Mouse (Mus musculus): ENCODE results near the gene Heg1.

Heg1 gene

GRCm38 (mm10) chr16:33770778-33771454 lies 86.7 kb downstream of the Heg1 start:
- in situ Hi-C loops (cut with MboI), result no loop called here

GRCm38 (mm10) chr16:33772809-33773208 lies 88.6 kb downstream of the Heg1 start:
- in situ Hi-C loops (cut with MboI), result no loop called here

GRCm38 (mm10) chr16:33774972-33775371 lies 90.8 kb downstream of the Heg1 start:
- in situ Hi-C loops (cut with MboI), result no loop called here

- in situ Hi-C loops (cut with MboI), result no loop called here
Observed at GRCm38 (mm10) chr16:33775733-33776335, 91.7 kb downstream of the Heg1 start.

- in situ Hi-C loops (cut with MboI), result no loop called here
Observed at GRCm38 (mm10) chr16:33776766-33777529, 92.8 kb downstream of the Heg1 start.

GRCm38 (mm10) chr16:33777607-33778006 lies 93.4 kb downstream of the Heg1 start:
- in situ Hi-C loops (cut with MboI), result no loop called here

GRCm38 (mm10) chr16:33781789-33782728 lies 97.9 kb downstream of the Heg1 start:
- in situ Hi-C loops (cut with MboI), result no loop called here

GRCm38 (mm10) chr16:33782729-33783091 lies 98.5 kb downstream of the Heg1 start:
- in situ Hi-C loops (cut with MboI), result no loop called here

DNA sequence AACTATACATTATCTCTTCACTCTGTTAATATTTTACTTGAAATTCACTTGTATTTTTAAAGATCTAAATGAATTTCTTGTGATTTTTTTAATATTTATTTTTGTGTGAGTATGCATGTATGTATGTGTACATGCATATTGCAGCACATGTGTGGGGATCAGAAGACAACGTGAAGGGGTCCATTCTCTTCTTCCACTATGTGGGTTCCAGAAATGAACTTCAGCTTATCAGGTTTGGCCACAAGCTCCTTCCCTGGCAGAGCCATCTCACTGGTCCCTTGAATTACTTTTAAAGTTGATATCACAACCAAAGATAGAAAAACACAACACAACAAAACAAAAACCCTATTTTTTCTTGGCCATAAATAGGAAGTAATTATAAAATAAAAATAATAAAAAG lies 100.4 kb downstream of the Heg1 start:
- in situ Hi-C loops (cut with MboI), result no loop called here

GRCm38 (mm10) chr16:33785092-33785704 lies 101.0 kb downstream of the Heg1 start:
- in situ Hi-C loops (cut with MboI), result no loop called here

DNA sequence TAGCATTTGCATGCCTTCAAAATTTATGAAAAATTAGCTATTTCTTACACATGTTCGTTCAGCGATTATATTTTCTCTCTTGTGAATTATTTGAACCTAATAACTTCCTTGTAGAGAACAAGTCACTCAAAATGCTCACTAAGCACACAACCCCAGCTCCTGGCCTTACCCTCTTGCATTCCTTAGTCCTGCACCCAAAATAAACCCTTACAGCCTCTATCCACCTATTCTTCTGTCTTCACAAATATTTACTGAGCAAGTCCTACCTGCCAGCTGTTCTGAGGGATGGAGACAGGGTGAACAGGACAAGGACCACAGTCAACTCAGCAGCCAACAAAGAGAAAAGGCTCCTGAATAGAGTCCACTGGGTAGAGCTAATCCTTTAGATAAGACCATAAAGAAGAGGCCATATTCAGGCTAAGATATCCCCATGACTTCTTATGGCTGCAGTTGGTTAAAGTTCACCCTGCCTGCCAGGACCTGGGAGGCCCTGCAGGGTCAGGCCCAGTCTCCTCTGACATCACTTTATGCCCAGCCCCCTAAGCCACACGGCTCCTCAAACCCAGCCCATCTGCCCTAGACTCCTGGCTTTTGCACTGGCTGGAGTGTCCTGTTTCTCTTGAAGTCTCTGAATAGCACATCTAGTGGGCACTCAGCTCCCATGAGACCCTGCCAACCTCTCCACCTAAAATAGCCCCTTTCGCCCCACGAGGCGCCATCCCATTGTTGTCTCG lies 102.7 kb downstream of the Heg1 start:
- in situ Hi-C loops (cut with MboI), result no loop called here

DNA sequence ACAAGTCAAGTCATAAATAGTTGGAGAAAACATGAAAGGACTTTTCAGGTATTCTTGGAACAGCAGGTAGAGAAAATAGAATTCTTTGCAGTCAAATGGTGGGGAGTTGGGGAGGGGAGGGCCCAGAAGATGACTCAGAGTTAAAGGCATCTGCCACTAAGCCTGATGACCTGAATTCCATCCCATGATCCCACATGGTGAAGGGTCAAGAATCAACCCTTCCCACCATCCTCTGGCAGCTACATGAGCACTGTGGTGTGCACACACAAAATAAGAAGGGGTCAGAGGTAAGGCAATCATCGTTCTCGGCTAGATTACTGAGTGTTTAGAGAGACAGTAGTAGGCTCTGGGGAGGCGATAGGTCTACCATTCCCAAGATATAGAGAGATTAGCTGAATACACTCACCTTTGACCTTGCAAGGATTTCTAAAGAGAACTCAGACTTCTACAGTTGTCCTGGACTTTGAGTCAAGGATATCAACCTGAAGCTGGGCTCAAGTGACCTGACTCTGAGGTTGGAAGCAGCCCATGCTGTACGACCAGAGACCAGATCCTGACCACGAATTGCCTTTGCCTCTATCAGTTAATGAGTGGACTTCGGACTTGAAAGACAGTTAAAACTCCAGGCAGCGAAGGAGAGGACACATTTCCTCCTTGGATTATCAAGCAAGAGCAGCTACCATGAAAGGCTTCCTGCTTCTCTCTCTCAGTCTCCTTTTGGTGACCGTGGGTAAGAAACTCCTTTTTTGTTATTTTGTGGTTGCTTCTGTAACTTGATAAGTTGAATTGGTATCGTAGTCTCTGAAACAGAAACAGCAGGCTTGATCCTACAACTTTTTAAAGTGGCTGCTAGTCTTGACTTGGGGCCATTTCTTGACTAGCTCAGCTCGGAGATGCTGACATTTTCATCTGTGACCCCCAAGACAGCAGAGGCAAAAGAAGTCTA lies 109.9 kb downstream of the Heg1 start, which contains the start of gene Muc13:
Muc13 (plus strand) TSS at position 192 of the 946 bp plus-strand sequence.
- in situ Hi-C loops (cut with MboI), result no loop called here

DNA sequence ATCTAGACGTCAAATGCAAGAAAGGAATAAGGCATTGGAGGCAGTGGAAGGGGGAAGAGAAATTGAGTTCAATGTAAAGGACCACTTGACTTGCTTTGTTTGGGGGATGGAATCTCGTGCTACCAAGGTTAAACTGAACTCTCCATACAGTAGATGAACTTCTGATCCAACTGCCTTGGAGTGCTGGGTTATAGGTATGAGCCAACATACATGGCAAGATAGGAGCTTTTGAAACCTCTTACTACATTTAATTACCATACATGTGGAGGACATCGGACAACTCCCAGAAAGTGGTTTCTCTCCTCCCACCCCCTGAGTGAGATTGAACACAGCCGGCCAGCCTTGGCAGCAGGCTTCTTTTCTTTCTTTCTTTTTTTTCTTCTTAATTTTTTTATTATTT lies 110.9 kb downstream of the Heg1 start:
- in situ Hi-C loops (cut with MboI), result no loop called here

DNA sequence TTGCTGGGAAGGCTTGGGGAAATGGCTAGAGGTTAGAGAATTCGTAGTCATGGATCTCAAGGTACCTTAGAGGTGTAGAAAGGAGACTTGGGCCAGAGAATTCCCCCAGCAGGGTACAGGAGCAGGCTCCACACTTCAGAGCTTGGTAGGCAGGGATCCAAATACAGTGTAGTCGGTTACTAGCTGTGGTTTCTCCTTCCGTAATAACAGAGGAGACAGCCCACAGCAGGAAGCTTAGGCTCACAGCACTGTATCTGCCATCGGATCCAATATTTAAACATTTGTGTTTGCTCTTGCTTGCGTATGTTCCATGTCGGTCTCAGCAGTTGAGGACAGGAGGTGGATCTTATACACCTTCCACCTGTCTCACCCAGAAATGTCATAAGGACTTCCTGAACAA lies 111.7 kb downstream of the Heg1 start:
- in situ Hi-C loops (cut with MboI), result no loop called here

GRCm38 (mm10) chr16:33796756-33797155 lies 112.6 kb downstream of the Heg1 start:
- in situ Hi-C loops (cut with MboI), result no loop called here

GRCm38 (mm10) chr16:33797860-33798259 lies 113.7 kb downstream of the Heg1 start:
- in situ Hi-C loops (cut with MboI), result no loop called here

GRCm38 (mm10) chr16:33810002-33810401 lies 125.8 kb downstream of the Heg1 start:
- in situ Hi-C loops (cut with MboI), result no loop called here

DNA sequence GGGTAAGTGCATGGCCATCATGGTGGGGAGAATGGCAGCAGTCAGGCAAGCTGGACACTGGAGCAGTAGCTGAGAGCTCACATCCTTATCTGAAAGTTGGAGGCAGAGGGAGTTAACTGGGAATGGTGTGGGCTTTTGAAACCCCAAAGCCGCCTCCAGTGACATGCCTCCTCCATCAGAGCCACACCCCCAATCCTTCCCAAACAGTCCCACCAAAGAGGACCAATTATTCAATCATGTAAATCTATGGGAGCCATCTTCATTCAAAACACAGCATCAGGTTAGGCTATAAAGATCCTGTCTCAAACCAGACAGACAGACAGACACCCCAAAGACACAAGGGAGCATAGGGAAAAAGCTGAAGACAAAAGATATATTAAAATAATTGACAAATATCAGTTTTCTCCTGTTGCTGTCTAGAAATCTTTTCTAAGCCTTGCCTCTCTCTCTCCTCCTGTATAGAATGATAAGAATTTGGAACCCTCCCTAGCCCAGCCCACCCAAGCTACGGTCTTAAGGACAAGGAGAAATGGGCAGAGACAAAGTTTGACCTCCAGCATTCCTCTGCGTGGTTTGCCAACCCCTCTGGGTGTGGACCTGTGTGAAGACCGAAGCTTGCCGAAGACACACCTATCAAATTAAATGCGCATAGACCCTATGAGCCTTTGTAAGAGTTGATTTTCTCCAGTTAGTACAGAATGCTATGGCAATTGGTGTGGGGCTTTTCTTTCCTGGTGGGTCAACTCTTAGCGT lies 134.4 kb downstream of the Heg1 start:
- in situ Hi-C loops (cut with MboI), result no loop called here
